Mouse (Mus musculus) MEL (cell line): ENCODE results near the gene Anks1. TPM values are rescaled to one million over a fixed set of nuclear protein-coding genes. Genes with fewer than 3 reads are reported as not detected.

ENCODE experiments used
- DNase-seq: peaks from one replicate; pipeline ENCODE4 v3.0.0; 2011; ENCODE audit warnings: low read depth, low spot score
- H3K27ac ChIP-seq: 2 replicates; pipeline ENCODE4 v1.5.1; 2012; ENCODE audit warnings: low read depth, mild to moderate bottlenecking, control low read depth, low read length, moderate library complexity; ENCODE audit not compliant: control insufficient read depth
- H3K27me3 ChIP-seq, 2 experiments: fragments of 150-350 bp in 1 of 2; sonication (generic) in 1 of 2; 2 replicates each; pipeline ENCODE4 v1.6.1; 2012; ENCODE audit warnings: low read length in 2 of 2, mild to moderate bottlenecking in 2 of 2, improper control_type of control experiment in 1 of 2, moderate library complexity in 1 of 2; ENCODE audit not compliant: insufficient read depth in 2 of 2, control insufficient read depth in 1 of 2
- H3K36me3 ChIP-seq, 2 experiments: 2 replicates each; pipeline ENCODE4 v1.6.1; 2012 to 2014; ENCODE audit warnings: low read length in 2 of 2, improper control_type of control experiment in 1 of 2, inconsistent platforms in 1 of 2, mild to moderate bottlenecking in 1 of 2; ENCODE audit not compliant: insufficient read depth in 2 of 2, control insufficient read depth in 1 of 2
- H3K4me1 ChIP-seq, 2 experiments: fragments of 150-350 bp in 1 of 2; sonication (generic) in 1 of 2; 2 replicates each; pipeline ENCODE4 v1.6.1; 2012; ENCODE audit warnings: low read length in 2 of 2, improper control_type of control experiment in 1 of 2, mild to moderate bottlenecking in 1 of 2; ENCODE audit not compliant: insufficient read depth in 2 of 2, control insufficient read depth in 1 of 2
- H3K4me3 ChIP-seq, 2 experiments: fragments of 150-350 bp in 1 of 2; sonication (generic) in 1 of 2; 2 replicates each; pipeline ENCODE4 v1.5.1; 2012; ENCODE audit warnings: low read depth in 2 of 2, low read length in 2 of 2, mild to moderate bottlenecking in 2 of 2, moderate library complexity in 2 of 2, control low read depth in 1 of 2, improper control_type of control experiment in 1 of 2; ENCODE audit not compliant: control insufficient read depth in 1 of 2, insufficient read depth in 1 of 2
- H3K79me2 ChIP-seq: 2 replicates; pipeline ENCODE4 v1.6.1; 2012; ENCODE audit warnings: mild to moderate bottlenecking, low read length, moderate library complexity; ENCODE audit not compliant: control insufficient read depth, poor library complexity, insufficient read depth
- H3K9ac ChIP-seq: 2 replicates; pipeline ENCODE4 v1.6.1; 2012; ENCODE audit warnings: low read depth, mild to moderate bottlenecking, control low read depth, low read length, moderate library complexity; ENCODE audit not compliant: control insufficient read depth, poor library complexity, severe bottlenecking
- H3K9me3 ChIP-seq: fragments of 150-350 bp; sonication (generic); replicated peaks from 2 replicates; pipeline ENCODE4 v1.6.1; 2012; ENCODE audit warnings: mild to moderate bottlenecking, low read length, improper control_type of control experiment, moderate library complexity; ENCODE audit not compliant: insufficient read depth
- BHLHE40 ChIP-seq: IDR thresholded peaks from 2 replicates; pipeline ENCODE4 v1.6.1; 2012; ENCODE audit warnings: low read depth, mild to moderate bottlenecking, inconsistent platforms, low read length, improper control_type of control experiment, borderline replicate concordance
- CHD2 ChIP-seq: IDR thresholded peaks from 2 replicates; pipeline ENCODE4 v1.6.1; 2011; ENCODE audit warnings: low read length, improper control_type of control experiment
- CTCF ChIP-seq, 3 experiments: IDR thresholded peaks in 2 of 3; conservative IDR thresholded peaks in 1 of 3; 2 replicates each; pipeline ENCODE4 v1.5.1; 2011 to 2012; ENCODE audit warnings: low read length in 3 of 3, low read depth in 2 of 3, mild to moderate bottlenecking in 2 of 3, improper control_type of control experiment in 1 of 3, inconsistent platforms in 1 of 3, mixed read lengths in 1 of 3, moderate library complexity in 1 of 3; ENCODE audit not compliant: control insufficient read depth in 1 of 3, insufficient read depth in 1 of 3, poor library complexity in 1 of 3, severe bottlenecking in 1 of 3
- GABPA ChIP-seq: IDR thresholded peaks from 2 replicates; pipeline ENCODE4 v1.6.1; 2012; ENCODE audit warnings: low read depth, mild to moderate bottlenecking, inconsistent platforms, low read length, improper control_type of control experiment, moderate library complexity
- GATA1 ChIP-seq: IDR thresholded peaks from 2 replicates; pipeline ENCODE4 v1.6.1; 2011; ENCODE audit warnings: low read depth, low read length, improper control_type of control experiment
- MAFK ChIP-seq: IDR thresholded peaks from 2 replicates; pipeline ENCODE4 v1.6.1; 2011; ENCODE audit warnings: low read depth, mild to moderate bottlenecking, low read length, improper control_type of control experiment, borderline replicate concordance
- MXI1 ChIP-seq: IDR thresholded peaks from 2 replicates; pipeline ENCODE4 v1.6.1; 2011; ENCODE audit warnings: mild to moderate bottlenecking, low read depth, low read length, improper control_type of control experiment
- MYC ChIP-seq: IDR thresholded peaks from 2 replicates; pipeline ENCODE4 v1.6.1; 2011; ENCODE audit warnings: low read depth, mild to moderate bottlenecking, low read length, improper control_type of control experiment, moderate library complexity
- POLR2A ChIP-seq, 2 experiments: IDR thresholded peaks; 2 replicates each; pipeline ENCODE4 v1.6.1; 2011 to 2012; ENCODE audit warnings: low read length in 2 of 2, mild to moderate bottlenecking in 2 of 2, control low read depth in 1 of 2, improper control_type of control experiment in 1 of 2, low read depth in 1 of 2, moderate library complexity in 1 of 2; ENCODE audit not compliant: control insufficient read depth in 1 of 2, insufficient read depth in 1 of 2, poor library complexity in 1 of 2
- RAD21 ChIP-seq: IDR thresholded peaks from 2 replicates; pipeline ENCODE4 v1.6.1; 2011; ENCODE audit warnings: mild to moderate bottlenecking, low read depth, low read length, improper control_type of control experiment
- SMC3 ChIP-seq: IDR thresholded peaks from 2 replicates; pipeline ENCODE4 v1.6.1; 2011; ENCODE audit warnings: low read depth, low read length, improper control_type of control experiment
- TAL1 ChIP-seq: IDR thresholded peaks from 2 replicates; pipeline ENCODE4 v1.6.1; 2012; ENCODE audit warnings: mild to moderate bottlenecking, inconsistent platforms, low read length, moderate library complexity, mixed read lengths
- TBP ChIP-seq: IDR thresholded peaks from 2 replicates; pipeline ENCODE4 v1.8.0; 2011; ENCODE audit warnings: low read depth, low read length, improper control_type of control experiment
- USF2 ChIP-seq, 2 experiments: IDR thresholded peaks; 2 replicates each; pipeline ENCODE4 v1.6.1; 2011 to 2012; ENCODE audit warnings: improper control_type of control experiment in 2 of 2, low read length in 2 of 2, borderline replicate concordance in 1 of 2, inconsistent platforms in 1 of 2, low read depth in 1 of 2, mild to moderate bottlenecking in 1 of 2; ENCODE audit not compliant: insufficient read depth in 1 of 2
- ZC3H11A ChIP-seq: IDR thresholded peaks from 2 replicates; pipeline ENCODE4 v1.6.1; 2012; ENCODE audit warnings: low read depth, mild to moderate bottlenecking, inconsistent platforms, low read length, improper control_type of control experiment
- ZKSCAN1 ChIP-seq: IDR thresholded peaks from 2 replicates; pipeline ENCODE4 v1.6.1; 2012; ENCODE audit warnings: low read depth, mild to moderate bottlenecking, inconsistent platforms, low read length, improper control_type of control experiment, moderate library complexity
- ZMIZ1 ChIP-seq: IDR thresholded peaks from 2 replicates; pipeline ENCODE4 v1.6.1; 2012; ENCODE audit warnings: low read depth, mild to moderate bottlenecking, inconsistent platforms, low read length, improper control_type of control experiment, moderate library complexity
- polyA plus RNA-seq, 2 experiments: library from polyadenylated mRNA; stranded (reverse) in 1 of 2; unstranded in 1 of 2; fragments of >175 nt in 1 of 2; fragments of >200 nt in 1 of 2; gene quantifications; 2 replicates each; pipeline versions ENCODE4 v1.2.1 to v1.2.4; 2012; ENCODE audit warnings: low replicate concordance in 2 of 2, low read depth in 1 of 2; ENCODE audit not compliant: insufficient read length in 2 of 2, insufficient read depth in 1 of 2, missing spikeins in 1 of 2
- total RNA-seq: library from RNA; depleted of rRNA; stranded (reverse); fragments of 300-350 nt; gene quantifications from 2 replicates; pipeline ENCODE4 v1.2.3, GENCODE M21; 2012

The Anks1 gene
- total and polyA plus RNA-seq, 3 experiments, result 11.9 to 15.9 TPM; not detected in 1

DNA sequence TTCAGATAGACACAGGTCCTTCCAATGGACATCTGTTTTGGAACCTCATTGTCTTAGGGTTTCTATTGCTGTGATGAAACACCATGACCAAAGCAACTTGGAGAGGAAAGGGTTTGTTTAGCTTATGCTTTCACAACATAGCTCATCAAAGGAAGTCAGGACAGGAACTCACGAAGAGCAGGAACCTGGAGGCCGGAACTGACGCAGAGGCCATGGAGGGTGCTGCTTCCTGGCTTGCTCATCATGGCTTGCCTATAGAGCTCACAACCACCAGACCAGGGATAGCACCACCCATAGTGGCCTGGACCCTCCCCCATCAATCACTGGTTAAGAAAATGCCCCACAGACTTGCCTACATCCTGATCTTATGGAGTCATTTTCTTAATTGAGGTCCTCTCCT, 26.0 kb downstream of the Anks1 start:
- Histone ChIP-seq H3K9me3 (no peaks in the 10 kb centered on the region), H3K9ac (no peak overlapping the region), H3K4me3 (no peak overlapping the region), H3K36me3 (no peaks in the 10 kb centered on the region), H3K27me3 (no peaks in the 10 kb centered on the region), H3K4me1 (no peaks in the 10 kb centered on the region), H3K27ac (no peak overlapping the region), H3K79me2 (no peaks in the 10 kb centered on the region)
- TF ChIP-seq SMC3 (no peak), CHD2 (no peak), RAD21 (no peak), MAFK (no peak), TBP (no peak), ZMIZ1 (no peak), BHLHE40 (no peak), USF2 (IDR thresholded peaks at IDR 0.05; ENCODE audit: borderline replicate concordance in 1 of 2, insufficient read depth in 1 of 2, low read depth in 1 of 2, low read length in 2 of 2) (no peak), CTCF (IDR thresholded peaks at IDR 0.05 in 2 of 3, conservative IDR thresholded peaks at IDR 0.05 in 1 of 3; ENCODE audit: control insufficient read depth in 1 of 3, insufficient read depth in 1 of 3, low read depth in 2 of 3, low read length in 3 of 3, poor library complexity in 1 of 3, severe bottlenecking in 1 of 3) (no peak), ZKSCAN1 (no peak), GABPA (no peak)
- DNase-seq, result no peak

- Histone ChIP-seq H3K27ac (no peak overlapping the region), H3K9me3 (no peaks in the 10 kb centered on the region), H3K4me3 (no peak overlapping the region), H3K9ac (no peak overlapping the region), H3K27me3 (no peaks in the 10 kb centered on the region), H3K79me2 (no peaks in the 10 kb centered on the region), H3K36me3 (no peaks in the 10 kb centered on the region), H3K4me1 (no peaks in the 10 kb centered on the region)
- no peak for DNase-seq
- no peak for TF ChIP-seq GATA1
- TF ChIP-seq MYC, result no peak
- TF ChIP-seq MXI1, result no peak
- no peak for TF ChIP-seq POLR2A (IDR thresholded peaks at IDR 0.05; ENCODE audit: control insufficient read depth in 1 of 2, insufficient read depth in 1 of 2, low read depth in 1 of 2, low read length in 2 of 2, poor library complexity in 1 of 2)
- no peak for TF ChIP-seq CHD2
- no peak for TF ChIP-seq MAFK
- no peak for TF ChIP-seq ZC3H11A
- TF ChIP-seq TAL1, result no peak
These were observed 28.0 kb downstream of the Anks1 start for GRCm38 (mm10) chr17:27937054-27937615.
